Mouse (Mus musculus): ENCODE results near the gene P2rx4.

- TF ChIP-seq CTCF (IDR thresholded peaks at IDR 0.05; ENCODE audit: low read depth), result no peak
- no peak for TF ChIP-seq EP300 (IDR thresholded peaks at IDR 0.05; ENCODE audit: low read depth)
Measured at GRCm38 (mm10) chr5:122777322-122777721, 70.0 kb downstream of the P2rx4 start.
